Mouse (Mus musculus) layer of hippocampus, postnatal 25 days (tissue): ENCODE data around the gene Nr1i2. TPM values are rescaled to one million over a fixed set of nuclear protein-coding genes. Genes with fewer than 3 reads are reported as not detected.
"Not testable (repeated sequence)": the region's sequence is repeated elsewhere in the genome, so short reads cannot be mapped to it uniquely, and the experiment has no call there.

Experiments
- DNase-seq, 2 experiments: peaks; one replicate each; pipeline ENCODE4 v3.0.0; 2022; ENCODE audit warnings: mixed read lengths in 2 of 2, low spot score in 1 of 2; ENCODE audit errors: extremely low spot score in 1 of 2
- total RNA-seq, 2 experiments: library from RNA; stranded (reverse); gene quantifications; 2 replicates each; pipeline ENCODE4 v1.2.3; 2021

The Nr1i2 gene
- total RNA-seq, result not detected

DNA sequence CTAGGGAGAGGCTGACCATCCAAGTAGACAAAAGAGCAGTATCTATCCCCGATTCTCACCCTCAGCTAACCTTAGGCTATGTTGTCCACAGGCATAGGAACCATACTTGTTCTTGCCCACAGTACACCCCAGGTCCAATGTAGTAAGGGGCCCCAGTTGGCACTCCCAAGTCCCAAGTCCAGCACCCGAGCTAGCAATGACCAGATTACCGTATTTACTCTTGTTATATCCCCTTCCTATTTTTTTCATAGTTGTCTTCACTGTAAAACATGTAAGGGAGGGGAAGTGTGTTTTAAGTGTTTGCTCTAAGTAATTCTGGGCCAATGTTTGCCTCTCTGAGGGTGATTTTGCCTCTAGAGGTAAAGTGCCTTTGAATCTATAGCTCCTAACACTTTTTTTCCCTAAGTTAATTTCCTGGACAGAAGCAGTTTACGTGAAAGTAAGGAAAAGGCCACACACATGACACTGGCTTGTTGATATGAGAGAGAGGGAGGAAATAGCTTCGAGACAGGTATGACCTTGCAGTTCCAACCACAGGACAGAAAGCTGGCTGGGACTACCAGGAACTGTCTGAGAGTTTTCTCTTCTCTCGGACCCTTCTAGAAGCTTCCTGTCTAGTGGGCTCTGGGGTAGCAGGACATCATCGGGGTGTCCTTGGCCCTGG, at the start of gene Nr1i2:
Nr1i2 (minus strand) TSS at position 140 of the 664 bp plus-strand sequence.
- DNase-seq, result no peak

- DNase-seq, result peak; percentile 54 to 63
Observed at GRCm38 (mm10) chr16:38341396-38342324, 47.0 kb upstream of the Nr1i2 start, which contains the start of gene Maats1. Gene Maats1, minus strand, starts transcription at chr16:38342143.

GRCm38 (mm10) chr16:38338077-38338476, 43.5 kb upstream of the Nr1i2 start:
- not testable (repeated sequence) for DNase-seq

DNA sequence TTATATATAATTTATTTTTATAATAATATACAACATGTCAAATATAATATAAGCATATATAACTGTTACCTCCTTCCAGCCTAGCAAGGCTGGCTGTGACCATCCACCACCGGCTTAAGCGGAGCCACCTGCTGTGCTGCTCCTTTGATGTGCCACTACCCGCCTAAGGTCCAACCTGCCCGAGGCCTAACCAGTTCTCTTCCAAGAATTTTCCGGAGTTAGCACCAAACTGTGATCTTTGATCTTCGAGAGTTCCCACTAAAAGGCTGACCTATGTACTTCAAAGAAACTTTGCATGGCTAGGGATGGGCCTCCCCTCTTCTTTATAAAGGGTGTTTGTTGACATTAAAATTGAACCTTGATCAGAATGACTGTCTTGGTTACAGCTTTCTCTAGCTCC, 39.8 kb upstream of the Nr1i2 start:
- DNase-seq, result no peak

DNA sequence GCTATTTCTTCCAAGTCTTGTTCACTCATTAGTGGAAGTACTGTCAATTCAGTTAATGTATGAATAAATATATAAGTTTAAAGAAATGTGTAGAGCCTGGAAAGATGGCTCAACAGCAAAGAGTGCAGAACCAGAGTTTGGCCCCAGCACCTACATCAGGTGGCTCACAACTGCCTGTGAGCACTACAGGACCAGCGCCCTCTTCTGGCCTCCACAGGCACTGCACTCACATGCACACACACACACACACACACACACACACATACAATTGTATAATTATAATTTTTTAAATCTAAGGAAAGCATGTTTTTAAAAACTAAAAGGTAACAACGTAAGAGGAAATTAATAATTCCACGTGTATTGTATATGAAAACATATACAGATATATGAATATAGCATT, 34.7 kb upstream of the Nr1i2 start:
- no peak for DNase-seq

GRCm38 (mm10) chr16:38326778-38327397, 32.3 kb upstream of the Nr1i2 start:
- no peak for DNase-seq

DNA sequence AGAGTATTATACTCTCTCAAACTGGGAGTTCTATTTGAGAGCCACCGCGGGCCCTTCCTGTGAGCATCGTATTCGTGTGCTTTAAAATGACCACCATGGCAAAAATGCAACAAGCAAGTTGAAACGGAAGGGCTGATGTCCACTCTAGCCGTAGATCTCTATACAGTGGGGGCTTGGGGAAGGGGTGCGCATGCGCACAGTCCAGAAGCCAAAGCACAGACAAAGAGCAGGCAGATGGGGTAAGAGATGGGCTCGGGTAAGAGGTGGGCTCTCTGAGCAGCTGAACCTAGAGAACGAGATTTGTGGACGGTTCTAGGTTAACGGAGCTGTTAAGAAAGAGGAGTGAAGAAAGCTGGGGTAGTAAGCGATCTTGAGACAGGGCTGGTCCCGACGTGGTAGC, 29.7 kb upstream of the Nr1i2 start:
- no peak for DNase-seq

- DNase-seq, result peak; percentile 30 to 67
Observed at GRCm38 (mm10) chr16:38321452-38321935, 26.9 kb upstream of the Nr1i2 start.

DNA sequence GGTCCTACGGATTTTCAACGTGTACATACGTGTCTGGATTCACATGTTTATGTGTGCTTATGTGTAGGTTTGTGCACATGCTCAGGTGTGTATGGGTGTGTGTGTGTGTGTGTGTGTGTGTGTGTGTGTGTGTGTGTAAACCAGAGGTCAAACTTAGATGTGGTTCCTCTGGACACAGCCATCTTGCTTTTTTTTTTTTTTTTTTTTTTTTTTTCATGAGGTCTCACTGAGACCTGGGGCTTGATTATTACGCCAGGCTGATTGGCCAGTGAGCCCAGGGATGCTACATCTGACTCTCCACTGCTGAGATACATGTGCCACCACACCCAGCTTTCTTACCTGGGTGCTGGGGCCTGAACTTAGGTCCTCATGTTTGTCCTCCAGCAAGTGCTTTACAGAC, 24.5 kb upstream of the Nr1i2 start:
- no peak for DNase-seq

- DNase-seq, result no peak
Observed at GRCm38 (mm10) chr16:38318492-38318891, 23.9 kb upstream of the Nr1i2 start.

DNA sequence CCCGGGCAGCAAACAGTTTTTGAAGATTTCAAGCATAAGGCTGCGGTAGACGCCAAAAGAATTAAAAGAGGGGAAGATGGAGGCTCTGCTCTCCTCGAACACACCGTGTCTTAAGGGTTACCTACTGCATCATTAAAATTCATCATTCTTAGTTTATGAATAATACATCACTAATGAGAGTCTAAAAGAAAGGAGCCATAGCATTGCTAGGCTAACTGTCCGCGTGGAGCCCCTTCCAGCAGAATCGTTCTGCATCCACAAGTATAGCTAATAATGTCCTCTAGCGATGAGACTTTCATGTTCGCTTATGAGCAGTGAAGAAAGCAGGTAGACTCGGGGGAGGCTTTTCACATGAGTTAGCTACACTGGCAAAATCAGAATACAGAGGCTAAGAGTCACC, 13.6 kb upstream of the Nr1i2 start:
- DNase-seq, result no peak

DNA sequence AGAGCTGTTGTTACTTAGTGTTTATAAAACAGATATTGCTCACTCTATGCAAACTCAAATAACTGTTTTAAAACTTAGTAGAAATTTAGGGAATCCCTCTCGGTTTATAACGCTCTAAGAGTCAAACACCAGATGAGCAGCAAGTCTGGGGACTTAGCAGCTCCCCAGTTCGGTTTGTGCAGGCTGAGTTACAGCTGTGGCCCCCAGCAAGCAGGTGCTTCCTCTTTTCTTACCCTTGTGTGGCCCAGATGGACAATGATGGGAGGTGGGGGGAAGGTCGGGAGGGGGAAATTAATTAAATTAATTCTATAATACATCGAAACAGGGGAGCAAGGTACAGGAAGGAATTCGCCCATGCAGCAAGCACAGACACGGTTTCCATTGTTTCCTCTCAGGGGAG, 13.0 kb upstream of the Nr1i2 start:
- DNase-seq, result no peak

- DNase-seq, result no peak
Observed at GRCm38 (mm10) chr16:38307221-38307605, 12.6 kb upstream of the Nr1i2 start.

GRCm38 (mm10) chr16:38306571-38307220, 12.1 kb upstream of the Nr1i2 start:
- no peak for DNase-seq

GRCm38 (mm10) chr16:38304460-38305194, 10.0 kb upstream of the Nr1i2 start:
- no peak for DNase-seq

DNA sequence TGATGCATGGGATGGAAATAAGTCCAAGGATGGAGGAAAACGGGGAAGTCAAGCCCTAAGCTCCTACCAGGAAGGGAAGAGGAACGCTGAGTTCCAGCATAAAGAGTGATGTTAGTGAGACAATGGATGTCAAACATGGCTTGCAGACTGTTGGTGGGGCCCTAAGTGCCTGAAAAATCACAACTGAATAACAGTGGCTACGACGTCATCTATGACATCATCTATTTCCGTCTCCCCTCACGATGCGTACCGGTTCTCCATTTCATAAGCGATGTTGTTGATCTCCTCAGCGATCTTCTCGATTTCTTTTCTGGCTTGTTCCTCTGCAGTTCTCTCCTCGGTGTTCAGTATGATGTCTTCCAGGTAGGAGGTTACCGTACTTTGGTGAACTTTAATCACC, 7.7 kb upstream of the Nr1i2 start:
- DNase-seq, result no peak

- no peak for DNase-seq
Observed at GRCm38 (mm10) chr16:38298410-38298809, 3.8 kb upstream of the Nr1i2 start.

- no peak for DNase-seq
Observed at GRCm38 (mm10) chr16:38295349-38295930, 816 bp upstream of the Nr1i2 start.

DNA sequence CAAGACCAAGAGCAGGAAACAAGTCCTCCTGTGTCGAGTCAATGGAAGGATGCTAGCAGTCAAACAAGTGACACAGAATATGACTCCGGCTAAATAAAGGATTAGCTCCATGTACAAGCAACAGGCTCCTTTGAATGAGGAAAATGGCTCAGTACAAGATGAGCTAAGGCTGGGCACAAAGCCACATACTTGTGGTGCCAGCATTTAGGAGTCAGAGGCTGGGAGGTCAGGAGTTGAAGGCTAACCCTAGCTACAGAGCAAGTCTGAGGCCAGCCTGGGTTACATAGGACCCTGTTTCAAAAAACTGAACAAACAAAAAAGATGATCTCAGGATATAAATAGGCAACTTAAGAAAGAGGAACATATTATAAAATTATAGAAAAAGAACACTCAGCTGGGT, 4.5 kb downstream of the Nr1i2 start:
- no peak for DNase-seq

DNA sequence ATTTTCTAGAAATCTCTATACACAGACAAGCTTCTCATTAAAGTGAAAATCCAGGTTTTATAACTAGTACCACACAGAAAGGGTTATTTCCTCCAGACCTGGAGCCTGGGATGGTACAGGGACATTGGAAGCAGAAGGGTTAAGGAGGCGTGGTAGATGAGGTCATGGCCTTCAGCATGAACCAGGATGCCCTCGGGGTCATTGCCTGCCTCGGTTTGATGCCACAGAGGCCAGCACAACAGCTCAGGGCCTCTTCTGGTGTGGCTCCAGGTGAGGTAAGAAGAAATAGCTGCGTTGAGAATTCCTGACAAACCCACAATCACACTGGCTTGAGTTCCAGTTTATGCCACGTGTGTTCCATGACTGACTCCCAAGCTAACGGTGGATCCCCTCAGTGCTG, 5.8 kb downstream of the Nr1i2 start:
- no peak for DNase-seq
